Mouse (Mus musculus): ENCODE data around the gene Mcemp1.

Gene Mcemp1

GRCm38 (mm10) chr8:3665507-3665906 lies at the start of gene Mcemp1:
TSS of gene Mcemp1 (plus strand) at chr8:3665754.
- DNase-seq = no peak

GRCm38 (mm10) chr8:3621199-3621970 lies 44.2 kb upstream of the Mcemp1 start, which contains the start of the genes Xab2 and Pet100:
TSS of gene Xab2 (minus strand) at chr8:3621316.
TSS of gene Pet100 (plus strand) at chr8:3621548.
- DNase-seq = peak; percentile 100

- DNase-seq = peak; percentile 54
Observed at GRCm38 (mm10) chr8:3622119-3622518, 43.4 kb upstream of the Mcemp1 start.

- no peak for DNase-seq
Observed at GRCm38 (mm10) chr8:3625445-3625844, 40.1 kb upstream of the Mcemp1 start, which contains the start of gene Pcp2. TSS of gene Pcp2 (minus strand) at chr8:3625545.

- no peak for DNase-seq
Observed at GRCm38 (mm10) chr8:3626971-3627370, 38.6 kb upstream of the Mcemp1 start.

- no peak for DNase-seq
Observed at GRCm38 (mm10) chr8:3628014-3628413, 37.5 kb upstream of the Mcemp1 start.

- DNase-seq = peak; percentile 86
Observed at GRCm38 (mm10) chr8:3630647-3631477, 34.7 kb upstream of the Mcemp1 start, which contains the start of gene Stxbp2. TSS of gene Stxbp2 (plus strand) at chr8:3630955.

GRCm38 (mm10) chr8:3631478-3631875 lies 34.1 kb upstream of the Mcemp1 start:
- DNase-seq = peak; percentile 54

GRCm38 (mm10) chr8:3645804-3646203 lies 19.8 kb upstream of the Mcemp1 start:
- peak; percentile 27 for DNase-seq

GRCm38 (mm10) chr8:3646824-3647531 lies 18.6 kb upstream of the Mcemp1 start:
- no peak for DNase-seq

- no peak for DNase-seq
Observed at GRCm38 (mm10) chr8:3647561-3647960, 18.0 kb upstream of the Mcemp1 start.

GRCm38 (mm10) chr8:3648268-3648667 lies 17.3 kb upstream of the Mcemp1 start:
- DNase-seq = no peak

GRCm38 (mm10) chr8:3648990-3649389 lies 16.6 kb upstream of the Mcemp1 start:
- no peak for DNase-seq

GRCm38 (mm10) chr8:3652845-3653244 lies 12.7 kb upstream of the Mcemp1 start:
- no peak for DNase-seq

GRCm38 (mm10) chr8:3654726-3655508 lies 10.6 kb upstream of the Mcemp1 start:
- DNase-seq = no peak

- no peak for DNase-seq
Observed at GRCm38 (mm10) chr8:3655526-3655925, 10.0 kb upstream of the Mcemp1 start, which contains the start of gene Retn. TSS of gene Retn (plus strand) at chr8:3655770.

- no peak for DNase-seq
Observed at GRCm38 (mm10) chr8:3656725-3657381, 8.7 kb upstream of the Mcemp1 start.

- no peak for DNase-seq
Observed at GRCm38 (mm10) chr8:3660889-3661288, 4.7 kb upstream of the Mcemp1 start.

- DNase-seq = no peak
Observed at GRCm38 (mm10) chr8:3664405-3664804, 1.1 kb upstream of the Mcemp1 start.

GRCm38 (mm10) chr8:3670388-3670787 lies 4.8 kb downstream of the Mcemp1 start:
- peak; percentile 29 for DNase-seq

- peak; percentile 89 for DNase-seq
Observed at GRCm38 (mm10) chr8:3671980-3672491, 6.5 kb downstream of the Mcemp1 start, which contains the start of gene Fcor. TSS of gene Fcor (minus strand) at chr8:3672362.
